Mouse (Mus musculus) MEL (cell line): ENCODE results near the gene Diaph3.

Experiments
- BHLHE40 ChIP-seq: IDR thresholded peaks from 2 replicates; pipeline ENCODE4 v1.6.1; 2012; ENCODE audit warnings: low read depth, mild to moderate bottlenecking, inconsistent platforms, low read length, improper control_type of control experiment, borderline replicate concordance
- CTCF ChIP-seq, 3 experiments: IDR thresholded peaks in 2 of 3; conservative IDR thresholded peaks in 1 of 3; 2 replicates each; pipeline ENCODE4 v1.5.1; 2011 to 2012; ENCODE audit warnings: low read length in 3 of 3, low read depth in 2 of 3, mild to moderate bottlenecking in 2 of 3, improper control_type of control experiment in 1 of 3, inconsistent platforms in 1 of 3, mixed read lengths in 1 of 3, moderate library complexity in 1 of 3; ENCODE audit not compliant: control insufficient read depth in 1 of 3, insufficient read depth in 1 of 3, poor library complexity in 1 of 3, severe bottlenecking in 1 of 3
- E2F4 ChIP-seq: IDR thresholded peaks from 2 replicates; pipeline ENCODE4 v1.6.1; 2011; ENCODE audit warnings: low read depth, low read length, improper control_type of control experiment, borderline replicate concordance
- HCFC1 ChIP-seq: IDR thresholded peaks from 2 replicates; pipeline ENCODE4 v1.6.1; 2012; ENCODE audit warnings: low read depth, mild to moderate bottlenecking, inconsistent platforms, low read length, improper control_type of control experiment, moderate library complexity
- MAX ChIP-seq: IDR thresholded peaks from 2 replicates; pipeline ENCODE4 v1.6.1; 2011; ENCODE audit warnings: low read length, improper control_type of control experiment
- NRF1 ChIP-seq: IDR thresholded peaks from 2 replicates; pipeline ENCODE4 v1.6.1; 2014; ENCODE audit warnings: low read depth, mild to moderate bottlenecking, inconsistent platforms, low read length, improper control_type of control experiment, moderate library complexity; ENCODE audit not compliant: poor library complexity, insufficient read depth, severe bottlenecking
- POLR2A ChIP-seq, 2 experiments: IDR thresholded peaks; 2 replicates each; pipeline ENCODE4 v1.6.1; 2011 to 2012; ENCODE audit warnings: low read length in 2 of 2, mild to moderate bottlenecking in 2 of 2, control low read depth in 1 of 2, improper control_type of control experiment in 1 of 2, low read depth in 1 of 2, moderate library complexity in 1 of 2; ENCODE audit not compliant: control insufficient read depth in 1 of 2, insufficient read depth in 1 of 2, poor library complexity in 1 of 2
- POLR2AphosphoS5 ChIP-seq: IDR thresholded peaks from 2 replicates; pipeline ENCODE4 v1.6.1; 2012; ENCODE audit warnings: low read depth, borderline replicate concordance, mild to moderate bottlenecking, inconsistent platforms, low read length, moderate library complexity, mixed read lengths
- RAD21 ChIP-seq: IDR thresholded peaks from 2 replicates; pipeline ENCODE4 v1.6.1; 2011; ENCODE audit warnings: mild to moderate bottlenecking, low read depth, low read length, improper control_type of control experiment
- RCOR1 ChIP-seq: IDR thresholded peaks from 2 replicates; pipeline ENCODE4 v1.6.1; 2012; ENCODE audit warnings: low read depth, mild to moderate bottlenecking, inconsistent platforms, low read length, improper control_type of control experiment
- SIN3A ChIP-seq: IDR thresholded peaks from 2 replicates; pipeline ENCODE4 v1.6.1; 2012; ENCODE audit warnings: low read length, improper control_type of control experiment, inconsistent platforms
- ZNF384 ChIP-seq: IDR thresholded peaks from 2 replicates; pipeline ENCODE4 v1.6.1; 2012; ENCODE audit warnings: low read depth, mild to moderate bottlenecking, inconsistent platforms, low read length, improper control_type of control experiment

GRCm38 (mm10) chr14:87088456-87088855 is 52.6 kb downstream of the Diaph3 start:
- TF ChIP-seq CTCF (IDR thresholded peaks at IDR 0.05 in 2 of 3, conservative IDR thresholded peaks at IDR 0.05 in 1 of 3; ENCODE audit: control insufficient read depth in 1 of 3, insufficient read depth in 1 of 3, low read depth in 2 of 3, low read length in 3 of 3, poor library complexity in 1 of 3, severe bottlenecking in 1 of 3) (no peak), RAD21 (no peak), E2F4 (no peak), ZNF384 (no peak), POLR2AphosphoS5 (no peak), POLR2A (IDR thresholded peaks at IDR 0.05; ENCODE audit: control insufficient read depth in 1 of 2, insufficient read depth in 1 of 2, low read depth in 1 of 2, low read length in 2 of 2, poor library complexity in 1 of 2) (no peak), BHLHE40 (no peak), SIN3A (no peak), HCFC1 (no peak), NRF1 (no peak), MAX (no peak), RCOR1 (no peak)
